Mouse (Mus musculus): ENCODE data around the gene Crtc1.

The Crtc1 gene

DNA sequence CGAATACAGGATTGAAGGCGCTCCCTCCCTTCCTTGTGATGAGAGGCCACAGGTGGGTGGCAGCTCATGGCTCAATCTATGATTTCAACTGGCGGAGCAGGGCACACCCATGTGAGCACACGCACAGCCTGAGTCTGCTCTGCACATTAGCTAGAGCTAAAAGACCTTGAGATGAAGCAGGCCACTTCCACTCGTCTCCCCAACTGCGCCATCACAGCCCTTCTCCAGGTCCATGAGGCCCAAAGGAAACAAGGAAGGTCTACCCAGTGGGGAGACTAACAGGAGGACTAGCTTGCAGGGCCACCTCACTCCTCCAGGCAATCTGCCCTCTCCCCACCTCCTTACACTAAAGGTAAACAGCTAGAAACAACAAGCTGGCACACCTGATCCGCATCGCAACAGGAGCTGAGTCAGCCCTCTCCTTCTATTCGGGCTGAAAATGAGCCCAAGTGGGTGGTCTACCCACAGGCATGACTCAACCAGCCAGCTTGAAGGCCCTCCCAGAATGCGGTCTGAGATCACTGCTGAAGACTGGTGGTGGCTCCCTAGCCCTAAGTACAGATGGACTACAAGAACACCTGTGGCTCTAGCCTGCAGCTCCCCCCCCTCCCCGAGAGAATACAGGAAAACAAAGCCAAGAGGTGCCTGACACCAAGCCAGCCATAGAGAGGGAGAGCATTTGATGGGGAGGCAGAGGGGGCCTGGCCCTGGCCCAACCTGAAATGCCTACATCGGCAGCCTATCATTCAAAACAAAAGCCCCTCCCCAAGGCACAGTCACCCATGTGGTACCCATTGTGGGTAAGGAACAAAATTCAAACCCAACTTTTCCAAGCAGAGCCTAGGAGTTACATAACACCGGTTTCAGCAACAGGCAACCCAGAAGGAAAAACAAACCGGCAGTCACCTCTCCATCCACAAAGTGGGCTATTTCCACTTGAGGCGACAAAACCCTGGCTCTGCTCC is 88.1 kb downstream of the Crtc1 start:
- no peak for DNase-seq (ENCODE audit: low read depth)

DNA sequence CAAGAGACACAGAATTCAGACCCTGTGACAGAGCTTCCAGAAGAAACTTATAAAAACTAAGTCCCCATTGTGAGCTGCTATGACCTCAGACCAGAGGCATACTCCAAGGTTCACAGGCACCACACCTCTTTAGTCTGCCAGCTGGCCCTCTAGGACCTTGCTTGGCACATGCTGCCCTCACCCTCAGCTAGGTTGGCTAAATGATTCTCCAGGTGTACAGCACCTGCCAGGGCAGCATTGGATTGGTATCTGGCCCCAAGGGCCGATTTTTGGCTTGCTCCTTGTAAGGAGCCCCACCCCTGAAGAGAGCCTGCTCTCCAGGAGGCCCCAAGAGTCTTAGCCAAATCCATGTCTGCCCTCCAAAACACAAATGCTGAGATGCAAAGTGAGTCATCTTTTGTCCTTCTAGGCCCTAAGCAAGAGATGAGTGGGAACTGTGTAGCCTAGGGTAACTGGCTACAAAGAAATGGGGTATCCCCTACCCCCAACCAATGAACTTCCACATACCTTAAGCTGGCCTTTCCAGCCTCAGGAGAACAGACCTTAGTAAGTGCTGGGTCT is 91.4 kb downstream of the Crtc1 start:
- DNase-seq (ENCODE audit: low read depth): no peak

DNA sequence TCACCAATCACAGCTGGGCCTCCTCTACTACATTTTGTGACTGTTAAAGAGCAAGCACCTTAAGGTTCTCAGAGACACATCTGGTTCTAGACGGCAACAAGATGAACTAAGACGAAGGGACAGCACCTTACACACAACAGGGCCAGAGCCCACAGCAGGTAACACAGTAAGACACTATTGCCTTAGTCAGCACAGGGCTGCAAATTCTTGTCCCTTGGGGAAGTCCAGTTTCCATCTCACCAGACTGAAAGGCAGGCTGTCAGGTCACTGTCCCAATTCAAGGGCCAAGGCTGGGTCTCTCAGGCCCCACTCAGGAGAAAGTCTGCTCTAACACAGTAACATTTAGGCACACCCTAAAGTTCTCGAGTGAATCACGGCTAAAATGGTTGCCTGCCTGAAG is 91.9 kb downstream of the Crtc1 start:
- no peak for DNase-seq (ENCODE audit: low read depth)

DNA sequence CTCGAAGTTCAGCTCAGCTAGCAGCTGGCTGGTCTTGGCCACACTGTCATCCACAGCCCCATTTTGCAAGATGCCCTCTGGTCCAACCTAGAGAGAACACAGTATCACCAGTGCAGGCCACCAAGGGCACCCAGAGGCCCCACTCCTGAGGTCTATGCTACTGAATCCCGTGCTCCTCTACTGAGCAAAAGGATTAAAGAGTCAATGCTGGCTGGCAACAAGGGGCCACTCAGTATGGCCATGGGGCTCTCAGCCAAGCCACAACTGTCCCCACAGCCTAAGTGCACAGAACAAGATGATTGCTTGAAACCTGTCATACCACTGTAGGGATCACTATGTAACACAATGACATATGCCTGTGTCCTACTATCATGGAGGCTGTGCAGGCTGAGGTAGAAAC is 95.1 kb downstream of the Crtc1 start:
- no peak for DNase-seq (ENCODE audit: low read depth)

DNA sequence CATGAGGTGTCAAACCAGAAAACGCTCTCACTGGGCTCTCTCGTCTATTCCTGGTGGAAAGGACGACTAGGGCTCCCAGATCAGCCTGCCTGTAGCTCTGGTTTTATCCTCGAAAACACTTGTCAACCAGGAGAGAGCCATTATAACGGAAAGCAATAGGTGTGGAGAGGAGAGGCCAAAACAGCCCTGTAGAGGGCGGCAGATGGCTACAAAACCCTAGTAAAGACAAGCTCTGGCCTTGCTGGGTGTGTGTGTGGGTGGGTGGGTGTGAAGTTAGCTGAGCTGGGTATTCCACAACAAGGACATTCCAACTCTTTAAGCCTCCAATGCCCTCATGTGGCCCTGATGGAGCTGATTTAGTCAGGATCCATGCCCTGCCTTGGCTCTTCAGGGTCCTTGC is 95.7 kb downstream of the Crtc1 start:
- DNase-seq (ENCODE audit: low read depth): no peak

DNA sequence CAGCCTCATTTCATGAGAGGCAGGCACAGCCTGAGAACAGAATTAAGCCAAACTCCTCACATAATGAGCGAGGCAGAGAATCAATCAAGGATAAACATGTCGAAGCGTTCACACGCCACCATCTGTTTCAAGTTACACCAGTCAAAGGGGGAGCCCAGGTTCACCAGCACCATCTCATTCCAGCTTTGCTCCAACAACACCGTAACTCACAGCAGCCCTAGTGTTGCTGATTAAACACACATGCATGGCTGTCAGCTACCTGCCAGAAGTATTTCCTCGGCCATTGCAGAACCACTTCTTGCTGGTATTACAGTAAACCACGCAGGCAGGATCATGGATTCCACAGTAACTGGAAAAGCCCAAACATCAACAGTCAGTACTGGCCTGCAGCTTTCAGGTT is 96.3 kb downstream of the Crtc1 start:
- no peak for DNase-seq (ENCODE audit: low read depth)

DNA sequence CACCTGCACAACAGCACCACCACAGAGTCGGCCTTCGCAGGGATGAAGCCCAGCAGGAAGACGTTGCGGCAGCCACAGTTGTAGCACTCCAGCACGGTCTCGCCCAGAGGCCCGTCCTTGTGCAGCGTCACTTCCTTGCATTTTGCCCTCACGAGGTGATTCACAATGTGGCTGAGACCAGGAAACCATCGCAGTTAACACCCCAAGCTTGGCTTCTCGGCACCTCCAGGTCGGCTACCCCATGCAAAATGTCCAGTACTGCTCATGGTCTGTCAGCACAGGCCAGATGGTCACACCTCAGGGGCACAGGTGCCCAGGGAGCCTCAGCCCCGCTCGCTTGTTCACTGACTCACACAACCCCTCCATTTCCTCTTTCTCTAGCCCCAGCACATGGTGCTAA is 97.4 kb downstream of the Crtc1 start:
- no peak for DNase-seq (ENCODE audit: low read depth)

DNA sequence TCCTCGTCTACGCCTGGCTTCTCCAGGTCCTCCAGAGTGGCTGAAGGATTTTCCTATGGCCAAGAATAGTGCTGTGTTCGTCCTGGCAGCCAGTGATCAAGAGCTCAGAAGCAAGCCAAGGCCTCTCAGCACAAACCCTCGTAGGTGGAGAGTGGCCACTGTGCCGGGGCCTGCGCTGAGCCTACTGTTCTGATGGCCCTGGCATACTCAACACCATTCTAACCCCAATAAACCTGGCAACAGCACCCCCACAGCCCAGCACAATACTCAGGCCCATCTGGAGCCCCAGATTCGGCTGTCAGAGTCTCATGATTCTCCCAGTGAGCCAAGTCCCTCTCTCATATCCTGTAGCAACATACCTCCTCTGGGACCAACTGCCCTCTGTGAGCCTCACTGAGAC is 98.7 kb downstream of the Crtc1 start:
- no peak for DNase-seq (ENCODE audit: low read depth)

DNA sequence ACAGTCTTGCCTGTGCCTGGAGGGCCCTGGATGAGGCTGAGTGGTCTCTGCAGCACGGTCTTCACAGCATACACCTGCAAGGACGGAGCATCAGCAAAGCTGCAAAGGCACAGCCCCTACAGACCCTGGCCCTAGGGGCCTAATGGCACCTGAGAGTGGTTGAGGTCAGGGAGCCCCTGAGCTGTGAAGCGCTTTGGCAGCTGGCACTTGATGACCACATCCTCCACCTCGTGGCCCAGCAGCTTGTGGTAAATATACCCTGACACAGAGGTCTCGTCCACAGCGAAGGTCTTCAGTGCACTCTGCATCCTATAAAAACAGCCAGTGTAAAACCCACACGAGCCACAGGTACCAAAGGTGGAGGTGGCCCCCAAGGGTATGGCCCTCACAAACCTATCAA is 100.4 kb downstream of the Crtc1 start:
- DNase-seq (ENCODE audit: low read depth): no peak

DNA sequence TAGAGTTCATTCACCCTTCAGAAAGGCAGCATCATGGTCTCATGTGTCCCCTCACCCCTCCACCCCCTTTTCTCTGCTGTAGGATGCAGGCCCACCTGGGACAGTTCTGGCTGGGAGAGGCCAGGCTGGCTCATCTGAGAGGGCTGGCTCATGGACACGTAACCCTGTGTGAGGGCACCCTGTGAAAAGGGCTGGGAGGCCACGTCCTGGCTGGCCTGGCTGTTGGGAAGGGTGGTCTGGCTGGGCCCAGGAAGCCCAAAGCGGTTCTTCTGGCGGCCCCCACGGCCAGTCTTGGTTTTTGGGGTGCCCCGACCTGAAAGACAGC is 106.5 kb downstream of the Crtc1 start:
- no peak for DNase-seq (ENCODE audit: low read depth)

Measured in c-Kit-positive CD71-positive TER-119-negative erythroid progenitor cells, embryonic 14.5 days (primary cell).